Mouse (Mus musculus) midbrain, embryonic 11.5 days (tissue): ENCODE results near the gene Drap1. TPM values are rescaled to one million over a fixed set of nuclear protein-coding genes. Genes with fewer than 3 reads are reported as not detected.

Experiments
- ATAC-seq: fragments of 200-750 bp; cut with Nextera tagmentation; 2 replicates; pipeline ENCODE4 v1.8.0; 2017; ENCODE audit warnings: moderate TSS enrichment, moderate library complexity; ENCODE audit not compliant: low FRiP score
- DNase-seq: peaks from one replicate; pipeline ENCODE4 v3.0.0; 2015; ENCODE audit warnings: low spot score; ENCODE audit errors: missing footprints
- H3K27ac ChIP-seq: fragments of 300-500 bp; sonication (generic); 2 replicates; pipeline ENCODE4 v1.5.1; 2014; ENCODE audit warnings: low read depth, low read length
- H3K27me3 ChIP-seq: fragments of 300-500 bp; sonication (generic); 2 replicates; pipeline ENCODE4 v1.6.1; 2014; ENCODE audit warnings: mild to moderate bottlenecking, low read length, moderate library complexity, mixed read lengths; ENCODE audit not compliant: control insufficient read depth, insufficient read depth
- H3K36me3 ChIP-seq: fragments of 300-500 bp; sonication (generic); 2 replicates; pipeline ENCODE4 v1.6.1; 2014; ENCODE audit warnings: mild to moderate bottlenecking, low read length, moderate library complexity, mixed read lengths; ENCODE audit not compliant: control insufficient read depth, insufficient read depth
- H3K4me1 ChIP-seq: fragments of 300-500 bp; sonication (generic); 2 replicates; pipeline ENCODE4 v1.6.1; 2014; ENCODE audit warnings: low read length; ENCODE audit not compliant: control insufficient read depth, insufficient read depth
- H3K4me2 ChIP-seq: fragments of 300-500 bp; sonication (generic); 2 replicates; pipeline ENCODE4 v1.6.1; 2014; ENCODE audit warnings: mild to moderate bottlenecking, moderate library complexity
- H3K4me3 ChIP-seq: fragments of 300-500 bp; sonication (generic); 2 replicates; pipeline ENCODE4 v1.5.1; 2014; ENCODE audit warnings: low read depth, low read length
- H3K9ac ChIP-seq: fragments of 300-500 bp; sonication (generic); 2 replicates; pipeline ENCODE4 v1.6.1; 2014; ENCODE audit warnings: low read length
- H3K9me3 ChIP-seq: fragments of 300-500 bp; sonication (generic); 2 replicates; pipeline ENCODE4 v1.6.1; 2016; ENCODE audit warnings: low read length; ENCODE audit not compliant: control insufficient read depth
- WGBS: fragments of 180-500 bp; shearing (Covaris S2); extraction: QIAGEN DNeasy Blood & Tissue Kit; methylation state at CpG from one replicate; pipeline ENCODE4 v1.1.7; 2014; 5-methylcytosine and 5-hydroxymethylcytosine counted together
- polyA plus RNA-seq: library from polyadenylated mRNA; unstranded; fragments of >200 nt; fragmentation: Nextera tagmentation; extraction: Ambion mirVana; gene quantifications from 2 replicates; pipeline ENCODE4 v1.2.1, GENCODE M21; 2014

The Drap1 gene
- polyA plus RNA-seq, result 187 and 204 TPM in 2 replicates

DNA sequence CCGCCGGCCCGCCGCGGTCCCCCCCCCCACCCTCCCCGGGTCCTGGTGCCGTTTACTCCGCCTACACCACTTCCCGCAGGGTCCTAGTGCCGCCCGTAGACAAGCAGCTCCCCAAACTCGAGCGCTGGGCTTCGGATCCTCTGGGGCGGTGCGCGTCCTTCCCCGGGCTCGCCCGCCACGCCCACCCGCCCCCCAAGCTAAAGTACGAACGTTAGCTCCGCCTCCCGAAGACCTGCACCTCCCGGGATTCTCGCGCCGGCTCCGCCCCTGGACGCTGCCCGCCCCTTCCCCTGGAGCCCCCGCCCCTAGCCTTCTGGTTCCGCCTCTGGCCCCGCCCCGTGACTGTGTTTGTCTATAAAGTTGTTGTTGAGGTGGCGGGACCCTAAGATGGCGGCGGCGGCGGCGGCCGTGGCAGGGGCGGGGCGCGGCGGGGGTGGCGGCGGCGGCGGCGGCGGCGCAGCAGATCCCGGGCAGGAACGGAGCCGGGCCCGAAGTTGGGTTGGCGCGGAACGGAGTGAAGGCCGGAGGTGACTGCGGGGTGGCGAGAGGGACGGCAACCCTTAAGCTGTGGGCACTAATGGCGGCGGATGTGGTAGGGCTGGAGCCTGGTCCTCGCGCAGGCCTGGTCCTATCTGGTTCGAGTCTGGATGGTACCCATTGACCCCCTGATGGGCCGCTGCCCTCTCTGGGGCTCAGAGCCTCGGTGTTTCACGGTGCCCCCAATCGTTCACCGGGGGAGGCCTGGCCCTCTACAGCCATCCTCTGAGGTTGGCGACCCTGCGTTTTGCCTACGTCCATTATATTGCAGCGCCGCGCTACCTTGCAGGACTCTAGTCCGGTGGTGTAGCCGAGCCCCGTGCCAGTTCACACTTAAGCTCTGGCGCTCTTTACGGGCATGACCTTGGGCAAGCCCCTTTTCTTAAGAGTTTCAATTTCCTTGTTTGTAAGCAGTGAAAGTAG, at the start of gene Drap1, which contains the start of gene AI837181:
Gene Drap1, minus strand, starts transcription at position 198 of the 960 bp plus-strand sequence.
Gene AI837181, plus strand, starts transcription at position 363 of the 960 bp plus-strand sequence.
- H3K9me3 ChIP-seq, result no peaks in the 10 kb centered on the region
- peak within 1 kb of the TSS; percentile 64 for H3K27ac ChIP-seq
- peak; percentile 99 for DNase-seq
- 0 out of 2 replicates have a peak, but pooled peaks cover 13% of the 10 kb centered on the region for H3K36me3 ChIP-seq
- peak within 1 kb of the TSS; percentile 91 for H3K9ac ChIP-seq
- WGBS, result under 1% methylated on average over 67 of the region's 87 CpGs
- peak within 1 kb of the TSS; percentile 85 for H3K4me3 ChIP-seq
- H3K27me3 ChIP-seq, result no peaks in the 10 kb centered on the region
- peaks cover 20% of the 10 kb centered on the region for H3K4me1 ChIP-seq
- peak within 1 kb of the TSS; percentile 78 for H3K4me2 ChIP-seq
- peak; percentile 93 for ATAC-seq

GRCm38 (mm10) chr19:5473720-5474119, 48.9 kb upstream of the Drap1 start, which contains the start of gene Efemp2:
Efemp2 (plus strand) TSS chr19:5473954.
- H3K4me1 ChIP-seq, result peaks cover 15% of the 10 kb centered on the region
- 0 out of 2 replicates have a peak, but pooled peaks cover 2% of the 10 kb centered on the region for H3K27me3 ChIP-seq
- no peaks in the 10 kb centered on the region for H3K9me3 ChIP-seq
- H3K36me3 ChIP-seq, result no peaks in the 10 kb centered on the region
- H3K27ac ChIP-seq, result peak within 1 kb of the TSS; percentile 5; the same call in 1 of the 2 replicates
- peak within 1 kb of the TSS; percentile 62 for H3K4me3 ChIP-seq
- H3K4me2 ChIP-seq, result peak within 1 kb of the TSS; percentile 95
- peak; percentile 96 for DNase-seq
- WGBS, result under 1% methylated on average over 22 of the region's 22 CpGs
- ATAC-seq, result peak; percentile 78
- H3K9ac ChIP-seq, result peak within 1 kb of the TSS; percentile 88

DNA sequence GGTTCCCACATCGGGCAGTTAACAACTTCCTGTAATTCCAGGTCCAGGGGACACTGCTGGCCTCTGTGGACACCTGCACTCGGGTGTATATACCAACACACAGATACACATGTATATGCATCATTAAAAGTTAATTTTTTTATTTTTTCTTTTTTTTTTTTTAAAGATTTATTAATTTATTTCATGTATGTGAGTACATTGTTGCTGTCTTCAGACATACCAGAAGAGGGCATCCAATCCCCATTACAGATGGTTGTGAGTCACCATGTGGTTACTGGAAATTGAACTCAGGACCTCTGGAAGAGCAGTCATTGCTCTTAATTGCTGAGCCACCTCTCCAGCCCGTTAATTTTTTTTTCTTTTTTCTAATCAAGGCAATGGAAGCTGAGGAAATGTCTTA, 48.1 kb upstream of the Drap1 start:
- WGBS, result 80% methylated on average over 3 of the region's 3 CpGs
- Histone ChIP-seq H3K36me3 (no peaks in the 10 kb centered on the region), H3K4me1 (peaks cover 15% of the 10 kb centered on the region), H3K9ac (no peak overlapping the region), H3K27ac (no peak overlapping the region), H3K4me2 (no peak overlapping the region), H3K9me3 (no peaks in the 10 kb centered on the region), H3K27me3 (0 out of 2 replicates have a peak, but pooled peaks cover 2% of the 10 kb centered on the region), H3K4me3 (no peak overlapping the region)
- ATAC-seq (no peak), DNase-seq (no peak)

- H3K27me3 ChIP-seq, result 0 out of 2 replicates have a peak, but pooled peaks cover 2% of the 10 kb centered on the region
- DNase-seq, result no peak
- no peak for ATAC-seq
- no peak overlapping the region for H3K27ac ChIP-seq
- H3K4me1 ChIP-seq, result peaks cover 15% of the 10 kb centered on the region
- no peaks in the 10 kb centered on the region for H3K9me3 ChIP-seq
- H3K9ac ChIP-seq, result no peak overlapping the region
- no peak overlapping the region for H3K4me3 ChIP-seq
- 53% methylated on average over 5 of the region's 5 CpGs for WGBS
- no peak overlapping the region for H3K4me2 ChIP-seq
- H3K36me3 ChIP-seq, result no peaks in the 10 kb centered on the region
Measured at GRCm38 (mm10) chr19:5471846-5472245, 47.1 kb upstream of the Drap1 start.

DNA sequence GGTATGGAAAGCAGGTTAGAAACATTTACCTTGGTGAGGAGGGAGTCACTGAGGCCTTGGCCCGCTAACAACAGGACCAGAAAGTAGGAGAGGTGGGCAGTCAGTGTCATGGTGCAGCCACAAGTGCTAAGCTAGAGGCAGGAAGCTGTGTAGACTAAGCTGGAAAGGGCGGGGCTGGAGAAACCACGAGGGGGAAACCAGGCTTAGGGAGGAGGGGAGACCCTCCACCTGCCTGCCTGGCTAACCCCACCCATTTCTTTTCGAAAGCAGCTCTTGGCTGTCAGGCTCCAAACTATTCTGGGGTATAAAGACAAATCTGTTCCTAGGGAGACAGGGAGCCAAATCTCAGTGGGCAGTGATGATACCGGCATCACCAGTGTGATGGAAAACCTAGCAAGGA, 43.6 kb upstream of the Drap1 start, which contains the start of gene Ctsw:
Gene Ctsw, minus strand, starts transcription at position 134 of the 400 bp plus-strand sequence.
- Histone ChIP-seq H3K36me3 (0 out of 2 replicates have a peak, but pooled peaks cover 4% of the 10 kb centered on the region), H3K27ac (no peak within 1 kb of the TSS), H3K27me3 (0 out of 2 replicates have a peak, but pooled peaks cover under 1% of the 10 kb centered on the region), H3K4me3 (no peak within 1 kb of the TSS), H3K4me1 (peaks cover 5% of the 10 kb centered on the region), H3K4me2 (no peak within 1 kb of the TSS), H3K9ac (no peak within 1 kb of the TSS), H3K9me3 (no peaks in the 10 kb centered on the region)
- ATAC-seq (no peak), DNase-seq (no peak)
- 65% methylated on average over 5 of the region's 5 CpGs for WGBS

- H3K27ac ChIP-seq, result no peak overlapping the region
- H3K27me3 ChIP-seq, result no peaks in the 10 kb centered on the region
- no peaks in the 10 kb centered on the region for H3K9me3 ChIP-seq
- no peak overlapping the region for H3K9ac ChIP-seq
- no peak for ATAC-seq
- H3K36me3 ChIP-seq, result 0 out of 2 replicates have a peak, but pooled peaks cover 4% of the 10 kb centered on the region
- WGBS, result 94% methylated on average over 6 of the region's 6 CpGs
- DNase-seq, result no peak
- no peak overlapping the region for H3K4me3 ChIP-seq
- peaks cover 5% of the 10 kb centered on the region for H3K4me1 ChIP-seq
- no peak overlapping the region for H3K4me2 ChIP-seq
Measured at GRCm38 (mm10) chr19:5466916-5467500, 42.2 kb upstream of the Drap1 start.

DNA sequence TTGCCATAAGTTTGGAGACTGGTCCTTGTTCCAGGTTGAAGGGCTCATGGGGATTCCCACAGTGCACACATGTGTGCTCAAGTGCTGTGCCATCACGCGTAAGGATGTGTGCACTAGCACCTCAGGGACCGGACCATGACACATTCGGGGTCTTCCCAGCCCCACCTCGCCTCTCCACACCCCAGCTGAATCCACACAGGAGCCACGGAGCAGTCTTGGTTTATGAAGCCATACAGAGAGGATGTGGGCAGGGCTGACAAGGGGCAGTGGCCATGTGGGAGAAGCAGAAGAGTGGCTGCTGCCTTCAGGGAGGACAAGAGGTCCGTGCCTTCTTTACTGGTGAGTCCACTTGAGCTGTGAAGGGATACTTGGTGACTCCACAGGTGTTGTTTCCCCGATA, 40.3 kb upstream of the Drap1 start:
- H3K4me2 ChIP-seq, result no peak overlapping the region
- WGBS, result 96% methylated on average over 8 of the region's 8 CpGs

GRCm38 (mm10) chr19:5463791-5464562, 39.2 kb upstream of the Drap1 start:
- DNase-seq (peak; percentile 96), ATAC-seq (peak; percentile 74)
- Histone ChIP-seq H3K4me3 (0 out of 2 replicates have a peak overlapping the region, but pooled peaks have one; percentile 15), H3K27me3 (no peaks in the 10 kb centered on the region), H3K27ac (peak overlapping the region; percentile 54), H3K9me3 (no peaks in the 10 kb centered on the region), H3K4me2 (peak overlapping the region; percentile 35), H3K36me3 (0 out of 2 replicates have a peak, but pooled peaks cover 4% of the 10 kb centered on the region), H3K4me1 (peaks cover 14% of the 10 kb centered on the region), H3K9ac (peak overlapping the region; percentile 55)
- WGBS, result 53% methylated on average over 15 of the region's 15 CpGs

More for the DNA sequence above, 40.3 kb upstream of the Drap1 start:
- Histone ChIP-seq H3K27me3 (no peaks in the 10 kb centered on the region), H3K27ac (no peak overlapping the region), H3K4me3 (no peak overlapping the region), H3K9me3 (no peaks in the 10 kb centered on the region), H3K4me1 (peaks cover 12% of the 10 kb centered on the region), H3K36me3 (0 out of 2 replicates have a peak, but pooled peaks cover 4% of the 10 kb centered on the region), H3K9ac (no peak overlapping the region)
- ATAC-seq, result no peak
- no peak for DNase-seq
